Mouse (Mus musculus): Measurements from ENCODE around the gene Socs1.
"Not testable (repeated sequence)": the region's sequence is repeated elsewhere in the genome, so short reads cannot be mapped to it uniquely, and the experiment has no call there.

Gene Socs1

GRCm38 (mm10) chr16:10785371-10786231, at the start of gene Socs1:
TSS of gene Socs1 (minus strand) at chr16:10785536.
- peak; percentile 85 for DNase-seq

- DNase-seq: no peak
Observed at GRCm38 (mm10) chr16:10834542-10834910, 49.2 kb upstream of the Socs1 start.

- peak; percentile 57 for DNase-seq
Observed at GRCm38 (mm10) chr16:10828461-10828805, 43.1 kb upstream of the Socs1 start.

- no peak for DNase-seq
Observed at GRCm38 (mm10) chr16:10827766-10828460, 42.6 kb upstream of the Socs1 start.

- DNase-seq: no peak
Observed at GRCm38 (mm10) chr16:10827269-10827668, 41.9 kb upstream of the Socs1 start.

GRCm38 (mm10) chr16:10825840-10826239, 40.5 kb upstream of the Socs1 start:
- no peak for DNase-seq

- no peak for DNase-seq
Observed at GRCm38 (mm10) chr16:10824536-10824935, 39.2 kb upstream of the Socs1 start.

GRCm38 (mm10) chr16:10821387-10821786, 36.1 kb upstream of the Socs1 start:
- DNase-seq: no peak

GRCm38 (mm10) chr16:10819966-10820365, 34.6 kb upstream of the Socs1 start:
- no peak for DNase-seq

GRCm38 (mm10) chr16:10818579-10819135, 33.3 kb upstream of the Socs1 start:
- DNase-seq: no peak

GRCm38 (mm10) chr16:10814864-10815263, 29.5 kb upstream of the Socs1 start:
- no peak for DNase-seq

- DNase-seq: no peak
Observed at GRCm38 (mm10) chr16:10813726-10814125, 28.4 kb upstream of the Socs1 start.

GRCm38 (mm10) chr16:10812865-10813371, 27.6 kb upstream of the Socs1 start, which contains the start of gene Gm11172:
TSS of gene Gm11172 (plus strand) at chr16:10812915.
- no peak for DNase-seq

- no peak for DNase-seq
Observed at GRCm38 (mm10) chr16:10810376-10810775, 25.0 kb upstream of the Socs1 start.

GRCm38 (mm10) chr16:10805789-10806527, 20.6 kb upstream of the Socs1 start, which contains the start of gene Prm1:
TSS of gene Prm1 (minus strand) at chr16:10805839.
- no peak for DNase-seq

GRCm38 (mm10) chr16:10802420-10802819, 17.1 kb upstream of the Socs1 start:
- not testable (repeated sequence) for DNase-seq

- no peak for DNase-seq
Observed at GRCm38 (mm10) chr16:10796034-10796433, 10.7 kb upstream of the Socs1 start, which contains the start of gene Prm2. TSS of gene Prm2 (minus strand) at chr16:10796134.

GRCm38 (mm10) chr16:10790702-10791101, 5.4 kb upstream of the Socs1 start, which contains the start of gene Prm3:
TSS of gene Prm3 (minus strand) at chr16:10790914.
- no peak for DNase-seq

GRCm38 (mm10) chr16:10788866-10789265, 3.5 kb upstream of the Socs1 start:
- no peak for DNase-seq

GRCm38 (mm10) chr16:10788271-10788670, 2.9 kb upstream of the Socs1 start, which contains the start of gene Tnp2:
TSS of gene Tnp2 (minus strand) at chr16:10788660.
- DNase-seq: no peak

- no peak for DNase-seq
Observed at GRCm38 (mm10) chr16:10787548-10788058, 2.3 kb upstream of the Socs1 start.

All from kidney, adult 11 months (tissue).